Mouse (Mus musculus): ENCODE results near the gene Uck1.
A peak's percentile ranks its signal among the peaks of the same experiment; 100 is the strongest.
"Not testable (repeated sequence)": the region's sequence is repeated elsewhere in the genome, so short reads cannot be mapped to it uniquely, and the experiment has no call there.

Uck1 gene

GRCm38 (mm10) chr2:32259657-32260417 lies at the start of gene Uck1:
Uck1 (minus strand) TSS chr2:32260159.
- DNase-seq (ENCODE audit: low read depth, low spot score) = peak; percentile 80

- no peak for DNase-seq (ENCODE audit: low read depth, low spot score)
Observed at GRCm38 (mm10) chr2:32308870-32309568, 49.1 kb upstream of the Uck1 start.

- no peak for DNase-seq (ENCODE audit: low read depth, low spot score)
Observed at GRCm38 (mm10) chr2:32307941-32308760, 48.2 kb upstream of the Uck1 start.

DNA sequence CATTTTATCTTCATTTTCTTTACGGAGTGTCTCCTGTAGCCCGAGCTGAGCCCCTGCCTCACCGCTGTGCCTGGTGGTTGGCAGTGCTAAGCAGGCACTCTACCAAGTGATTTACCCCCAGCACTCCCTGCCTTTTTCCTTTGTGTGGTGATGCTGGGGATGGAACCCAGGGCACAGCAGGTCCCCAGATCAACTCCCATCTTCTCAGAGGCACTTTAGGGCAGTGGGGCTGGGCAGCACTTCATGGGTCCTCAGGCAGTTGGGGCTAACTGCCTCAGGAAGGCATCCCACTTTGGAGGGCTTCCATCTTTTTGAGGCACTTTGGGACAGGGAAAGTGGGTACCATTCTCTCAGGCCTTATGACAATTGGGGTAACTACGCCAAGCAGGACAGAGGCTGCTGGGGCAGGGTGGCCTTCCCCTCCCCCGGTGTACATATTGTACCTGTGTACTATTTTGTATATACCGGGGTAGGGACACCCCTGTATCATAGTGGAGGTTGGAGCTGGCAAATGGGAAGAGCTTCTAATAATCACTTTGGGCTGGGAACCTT lies 47.4 kb upstream of the Uck1 start:
- no peak for DNase-seq (ENCODE audit: low read depth, low spot score)

DNA sequence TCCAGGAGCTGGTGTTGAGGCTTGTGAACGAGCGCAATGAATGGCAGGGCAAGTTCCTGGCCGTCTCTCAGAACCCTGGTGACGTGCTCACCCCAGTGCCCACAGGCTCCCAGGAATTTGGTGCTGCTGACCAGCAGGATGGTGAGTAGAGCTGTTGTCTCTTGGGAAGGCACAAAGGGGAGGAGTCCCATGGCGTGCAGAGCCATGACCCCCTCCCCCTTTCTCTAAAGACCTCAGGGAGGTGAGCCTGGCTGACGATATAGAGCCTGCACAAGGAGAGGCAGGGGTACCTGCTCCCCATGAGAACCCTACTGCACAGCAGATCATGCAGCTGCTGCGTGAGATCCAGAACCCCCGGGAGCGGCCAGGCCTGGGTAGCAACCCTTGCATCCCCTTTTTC lies 46.2 kb upstream of the Uck1 start:
- DNase-seq (ENCODE audit: low read depth, low spot score) = no peak

- no peak for DNase-seq (ENCODE audit: low read depth, low spot score)
Observed at GRCm38 (mm10) chr2:32305668-32306067, 45.7 kb upstream of the Uck1 start.

DNA sequence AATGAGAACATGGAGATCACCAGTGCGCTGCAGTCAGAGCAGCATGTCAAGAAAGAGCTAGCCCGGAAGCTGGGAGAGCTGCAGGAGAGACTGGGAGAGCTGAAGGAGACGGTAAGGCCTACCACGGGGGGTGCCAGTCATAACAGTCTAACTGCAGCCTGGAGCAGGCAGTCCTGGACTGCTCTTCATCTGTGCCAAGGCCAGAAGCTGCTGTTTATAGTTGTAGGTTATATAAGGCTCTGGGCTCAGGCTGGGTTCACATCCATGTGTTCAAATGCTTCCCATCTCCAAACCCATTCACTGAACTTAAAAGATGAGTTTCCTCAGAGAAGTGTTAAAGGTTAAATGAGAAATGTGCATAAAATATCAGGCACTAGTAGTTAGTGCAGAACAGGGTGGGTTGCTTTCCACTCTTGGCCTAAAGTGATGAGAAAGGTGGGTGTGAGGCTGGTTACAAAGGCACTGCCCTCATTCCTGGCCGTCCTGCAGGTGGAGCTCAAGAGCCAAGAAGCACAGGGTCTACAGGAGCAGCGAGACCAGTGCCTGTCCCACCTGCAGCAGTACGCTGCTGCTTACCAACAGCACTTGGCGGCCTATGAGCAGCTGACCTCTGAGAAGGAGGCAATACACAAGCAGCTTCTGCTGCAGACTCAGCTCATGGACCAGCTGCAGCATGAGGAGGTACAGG lies 44.3 kb upstream of the Uck1 start:
- DNase-seq (ENCODE audit: low read depth, low spot score) = no peak

DNA sequence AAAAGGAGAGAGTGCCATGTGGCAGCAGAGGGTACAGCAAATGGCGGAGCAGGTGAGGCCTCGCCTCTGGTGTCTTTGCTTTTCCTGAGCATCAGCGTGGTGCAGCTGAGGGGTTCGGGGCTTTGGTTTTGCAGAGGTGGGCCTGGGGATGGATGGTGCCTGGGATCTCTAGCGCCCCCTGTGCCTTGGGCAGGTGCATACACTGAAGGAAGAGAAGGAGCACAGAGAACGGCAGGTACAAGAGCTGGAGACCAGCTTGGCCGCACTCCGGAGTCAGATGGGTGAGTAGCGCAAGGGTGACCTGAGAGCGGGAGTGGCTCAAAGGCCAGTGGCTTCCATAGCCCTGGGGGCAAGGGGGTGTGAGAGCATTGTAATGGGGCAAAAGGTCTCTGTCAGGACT lies 43.0 kb upstream of the Uck1 start:
- no peak for DNase-seq (ENCODE audit: low read depth, low spot score)

- no peak for DNase-seq (ENCODE audit: low read depth, low spot score)
Observed at GRCm38 (mm10) chr2:32299469-32299868, 39.5 kb upstream of the Uck1 start.

GRCm38 (mm10) chr2:32295842-32296241 lies 35.9 kb upstream of the Uck1 start:
- DNase-seq (ENCODE audit: low read depth, low spot score) = not testable (repeated sequence)

GRCm38 (mm10) chr2:32295285-32295684 lies 35.3 kb upstream of the Uck1 start:
- no peak for DNase-seq (ENCODE audit: low read depth, low spot score)

DNA sequence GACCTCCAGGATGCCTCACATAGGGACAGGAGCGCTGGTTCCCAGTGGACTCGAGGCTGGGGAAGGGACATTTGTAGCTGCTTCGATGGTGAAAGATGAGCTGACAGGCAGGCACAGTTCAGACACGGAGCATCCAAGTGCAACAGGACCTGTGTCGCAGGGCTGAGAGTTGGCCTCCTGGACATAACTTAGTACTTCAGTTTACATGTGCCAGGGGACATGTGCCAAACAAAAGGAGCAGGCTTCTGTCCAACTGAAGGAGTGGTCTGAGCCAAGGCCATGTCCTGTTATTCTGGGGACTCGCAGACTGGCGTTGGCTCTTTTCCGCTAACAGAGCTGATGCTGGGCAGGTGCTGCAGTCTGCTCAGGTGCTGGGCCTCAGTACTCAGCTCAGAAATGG lies 34.4 kb upstream of the Uck1 start:
- DNase-seq (ENCODE audit: low read depth, low spot score) = no peak

DNA sequence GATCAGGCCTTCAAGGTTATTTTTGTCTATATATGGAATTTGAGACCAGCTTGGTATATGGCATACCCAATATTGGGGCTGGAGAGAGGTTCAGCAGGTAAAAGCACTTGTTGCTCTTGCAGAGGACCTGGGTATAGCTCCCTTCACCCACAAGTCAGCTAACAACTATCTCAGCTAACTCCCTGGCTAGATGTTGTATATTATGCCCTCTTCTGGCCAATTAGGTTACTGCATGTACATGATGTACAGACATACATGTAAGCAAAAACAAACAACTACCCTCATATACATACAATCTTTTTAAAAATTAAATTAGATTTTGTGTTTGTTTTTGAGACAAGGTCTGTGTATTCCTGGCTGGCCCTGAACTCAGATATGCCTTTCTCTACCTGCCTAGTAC lies 29.6 kb upstream of the Uck1 start:
- no peak for DNase-seq (ENCODE audit: low read depth, low spot score)

- no peak for DNase-seq (ENCODE audit: low read depth, low spot score)
Observed at GRCm38 (mm10) chr2:32288371-32288931, 28.5 kb upstream of the Uck1 start.

DNA sequence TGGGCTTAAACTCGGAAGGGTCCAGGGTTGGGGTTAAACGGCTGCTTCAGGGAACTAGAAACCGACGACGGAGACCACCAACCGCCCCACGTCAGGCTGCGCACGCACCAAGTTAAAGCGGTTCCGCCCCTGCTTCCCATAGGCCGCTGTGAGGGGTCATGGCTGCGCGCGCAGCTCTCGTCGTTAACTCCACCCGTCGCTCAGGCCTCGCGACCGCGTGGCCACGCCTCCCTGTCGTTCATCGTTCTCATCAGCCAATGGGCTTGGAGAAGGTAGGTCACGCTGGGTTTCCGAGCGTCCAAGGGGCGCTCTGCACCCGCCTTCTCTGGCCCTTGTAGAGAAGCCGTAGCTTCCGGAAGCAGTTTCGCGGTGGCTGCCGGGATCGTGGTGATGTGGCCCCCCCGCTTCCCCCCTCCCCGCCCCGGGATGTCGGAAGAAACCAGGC lies 28.0 kb upstream of the Uck1 start, which contains the start of gene Swi5:
Gene Swi5 (minus strand): TSS at position 153 of the 445 bp plus-strand sequence.
- DNase-seq (ENCODE audit: low read depth, low spot score) = peak; percentile 100

DNA sequence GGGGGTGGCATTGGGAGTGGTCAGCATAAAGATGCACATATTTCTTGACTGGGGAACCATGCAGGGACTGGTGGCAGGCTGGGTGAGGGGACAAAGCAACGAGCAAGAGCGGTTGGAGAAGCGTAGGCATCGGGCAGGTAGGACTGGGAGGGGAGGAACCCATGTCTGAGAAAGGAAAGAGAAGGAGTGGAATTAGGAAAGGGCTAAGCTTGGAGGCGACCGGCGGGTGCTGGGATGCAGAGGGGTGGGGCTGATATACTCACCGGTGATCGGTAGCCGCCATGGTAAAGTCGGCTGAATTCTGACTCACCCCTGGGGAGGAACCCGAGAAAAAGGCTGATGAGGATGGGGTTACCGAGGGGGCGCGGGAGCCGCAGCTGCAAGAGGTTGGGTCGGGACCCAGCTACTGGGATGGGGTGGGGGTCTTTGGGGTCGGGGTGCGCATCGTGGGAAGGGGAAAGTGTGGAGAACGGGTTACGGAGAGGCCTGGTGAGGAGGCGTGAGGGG lies 27.4 kb upstream of the Uck1 start, which contains the start of gene Golga2:
Gene Golga2 (plus strand): TSS at position 51 of the 507 bp plus-strand sequence.
- no peak for DNase-seq (ENCODE audit: low read depth, low spot score)

GRCm38 (mm10) chr2:32283986-32284385 lies 24.0 kb upstream of the Uck1 start:
- no peak for DNase-seq (ENCODE audit: low read depth, low spot score)

GRCm38 (mm10) chr2:32282727-32283126 lies 22.8 kb upstream of the Uck1 start:
- DNase-seq (ENCODE audit: low read depth, low spot score) = no peak

DNA sequence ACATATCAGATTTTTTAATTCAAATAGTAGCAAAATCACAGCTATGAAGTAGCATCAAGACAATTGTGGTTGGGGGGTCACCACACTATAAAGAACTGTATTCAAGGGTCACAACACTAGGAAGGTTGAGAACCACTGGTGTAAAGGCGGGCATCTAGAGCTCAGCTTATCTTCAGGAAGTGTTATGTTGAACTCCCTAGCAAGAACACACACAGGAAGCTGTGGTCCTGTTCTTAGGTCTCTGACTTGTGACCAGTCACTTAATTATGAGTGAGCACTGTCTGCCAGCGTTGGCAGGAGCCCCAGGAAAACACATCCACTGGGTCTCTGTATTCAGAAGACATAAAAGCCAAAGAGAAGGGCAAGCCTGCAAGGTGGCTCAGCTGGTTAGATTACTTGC lies 22.3 kb upstream of the Uck1 start:
- DNase-seq (ENCODE audit: low read depth, low spot score) = no peak

- no peak for DNase-seq (ENCODE audit: low read depth, low spot score)
Observed at GRCm38 (mm10) chr2:32275823-32276222, 15.9 kb upstream of the Uck1 start.

DNA sequence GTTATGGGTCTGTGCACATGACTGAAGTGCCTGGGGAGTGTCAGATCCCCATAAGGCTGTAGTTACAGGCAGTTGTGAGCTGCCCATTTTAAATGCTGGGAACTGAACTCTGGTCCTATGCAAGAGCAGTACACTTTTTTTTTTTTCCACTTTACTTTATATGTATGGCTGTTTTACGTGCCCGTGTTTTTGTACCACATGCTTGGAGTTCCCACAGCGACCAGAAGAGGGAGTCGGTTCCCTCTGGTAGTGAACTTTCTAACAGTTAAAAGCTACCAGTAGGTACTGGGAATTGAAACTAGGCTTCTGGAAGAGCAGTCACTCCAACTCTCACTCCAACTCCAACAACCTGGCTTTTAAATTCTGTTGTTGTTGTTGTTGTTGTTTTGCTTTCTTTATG lies 676 bp upstream of the Uck1 start:
- DNase-seq (ENCODE audit: low read depth, low spot score) = peak; percentile 60
